8 mouse cellular contexts compared by ENCODE assay signal in the genomic region with DNA sequence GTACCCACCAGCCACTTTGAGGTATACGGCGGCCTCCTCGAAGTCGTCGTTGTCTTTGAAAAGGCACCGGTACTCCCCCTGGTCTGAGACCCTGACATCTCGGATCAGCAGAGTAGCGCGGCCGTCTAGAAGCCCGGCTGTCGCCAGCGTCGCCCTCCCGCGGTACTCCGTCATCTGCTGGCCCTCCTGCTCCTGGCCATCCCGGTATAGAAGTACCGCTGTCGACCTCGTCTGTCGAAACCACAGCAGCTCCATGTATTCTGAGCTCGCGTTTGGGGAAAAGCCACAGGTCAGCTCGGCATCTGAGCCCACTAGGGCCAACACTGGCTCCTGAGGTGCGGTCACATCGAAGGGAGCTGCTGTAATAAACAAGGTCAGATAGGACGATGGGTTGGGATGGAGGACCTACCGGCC. TPM values are rescaled to one million over a fixed set of nuclear protein-coding genes. Genes with fewer than 3 reads are reported as not detected.
DNase-seq lines count a peak whose midpoint lies in the region; ATAC-seq and TF ChIP-seq lines count a peak whose summit lies in the region.

No protein-coding gene starts in this region.

- 0% methylated on average over 29 of the region's 29 CpGs for WGBS in forebrain, embryonic 13.5 days
- WGBS in liver, postnatal 0 days (ENCODE audit: insufficient replicate concordance) = under 1% methylated on average over 29 of the region's 29 CpGs
- under 1% methylated on average over 28 of the region's 29 CpGs for WGBS in neural tube, embryonic 14.5 days

- ATAC-seq in cerebellum, adult (ENCODE audit: insufficient number of reproducible peaks, low FRiP score, low TSS enrichment) = peak; percentile 80
- ATAC-seq in forebrain, embryonic 13.5 days = peak; percentile 50
- peak; percentile 22 for ATAC-seq in liver, postnatal 0 days
- ATAC-seq in neural tube, embryonic 14.5 days (ENCODE audit: low read depth) = peak; percentile 31

- peaks cover 5% of the 10 kb centered on the region for H3K4me1 ChIP-seq in testis, adult 2 months (ENCODE audit: control insufficient read depth, insufficient read depth, low read length)
- peaks cover 20% of the 10 kb centered on the region for H3K4me1 ChIP-seq in forebrain, embryonic 13.5 days
- H3K4me1 ChIP-seq in liver, postnatal 0 days (ENCODE audit: insufficient read depth) = peaks cover 33% of the 10 kb centered on the region
- H3K4me1 ChIP-seq in neural tube, embryonic 14.5 days (ENCODE audit: control insufficient read depth, insufficient read depth, low read length) = peaks cover 10% of the 10 kb centered on the region

- no peak for TF ChIP-seq POLR2A in testis, adult 2 months (IDR thresholded peaks at IDR 0.05; ENCODE audit: control insufficient read depth, low read depth, low read length)

- no peaks in the 10 kb centered on the region for H3K9me3 ChIP-seq in forebrain, embryonic 13.5 days (replicated peaks)
- H3K9me3 ChIP-seq in liver, postnatal 0 days (ENCODE audit: low read length) = no peaks in the 10 kb centered on the region
- H3K9me3 ChIP-seq in neural tube, embryonic 14.5 days (ENCODE audit: control insufficient read depth, low read length) = no peaks in the 10 kb centered on the region

- peak overlapping the region; percentile 69 for H3K4me3 ChIP-seq in testis, adult 2 months (ENCODE audit: control insufficient read depth, low read depth, low read length)
- peak overlapping the region; percentile 58 for H3K4me3 ChIP-seq in forebrain, embryonic 13.5 days
- peak overlapping the region; percentile 63 for H3K4me3 ChIP-seq in liver, postnatal 0 days (ENCODE audit: low read depth, low read length)
- H3K4me3 ChIP-seq in neural tube, embryonic 14.5 days (ENCODE audit: low read depth, low read length) = peak overlapping the region; percentile 51

- peak overlapping the region; percentile 70 for H3K9ac ChIP-seq in forebrain, embryonic 13.5 days
- peak overlapping the region; percentile 74 for H3K9ac ChIP-seq in liver, postnatal 0 days (replicated peaks)
- H3K9ac ChIP-seq in neural tube, embryonic 14.5 days (replicated peaks; ENCODE audit: low read depth, low read length) = peak overlapping the region; percentile 56

- H3K27me3 ChIP-seq in testis, adult 2 months (ENCODE audit: control insufficient read depth, insufficient read depth, low read length) = no peaks in the 10 kb centered on the region
- H3K27me3 ChIP-seq in forebrain, embryonic 13.5 days = no peaks in the 10 kb centered on the region
- no peaks in the 10 kb centered on the region for H3K27me3 ChIP-seq in liver, postnatal 0 days (ENCODE audit: insufficient read depth, low read length)
- peaks cover 2% of the 10 kb centered on the region; the same call in 1 of the 2 replicates for H3K27me3 ChIP-seq in neural tube, embryonic 14.5 days (ENCODE audit: control insufficient read depth, insufficient read depth, low read length)

- peak overlapping the region; percentile 76 for H3K4me2 ChIP-seq in forebrain, embryonic 13.5 days
- H3K4me2 ChIP-seq in liver, postnatal 0 days (ENCODE audit: low read depth, low read length) = peak overlapping the region; percentile 89
- H3K4me2 ChIP-seq in neural tube, embryonic 14.5 days (ENCODE audit: low read depth, low read length) = peak overlapping the region; percentile 79

- DNase-seq in testis, postnatal 14 days (ENCODE audit: low spot score) = no peak
- DNase-seq in induced T-regulatory cell, adult 2 months (ENCODE audit: low read depth) = peak; percentile 54
- DNase-seq in liver, postnatal 0 days = peak; percentile 61
- DNase-seq in ovary, postnatal 10 days (ENCODE audit: low spot score) = no peak

- no peak overlapping the region for H3K27ac ChIP-seq in testis, adult 2 months (ENCODE audit: control insufficient read depth, insufficient read depth, low read depth, low read length)
- no peak overlapping the region for H3K27ac ChIP-seq in forebrain, embryonic 13.5 days
- H3K27ac ChIP-seq in liver, postnatal 0 days (ENCODE audit: low read depth) = peak overlapping the region; percentile 44; the same call in 1 of the 2 replicates
- H3K27ac ChIP-seq in neural tube, embryonic 14.5 days (ENCODE audit: low read depth, low read length) = no peak overlapping the region

- no peaks in the 10 kb centered on the region for H3K36me3 ChIP-seq in testis, adult 2 months (ENCODE audit: control insufficient read depth, insufficient read depth, low read length)
- no peaks in the 10 kb centered on the region for H3K36me3 ChIP-seq in forebrain, embryonic 13.5 days (ENCODE audit: poor library complexity, severe bottlenecking)
- no peaks in the 10 kb centered on the region for H3K36me3 ChIP-seq in liver, postnatal 0 days (replicated peaks; ENCODE audit: insufficient read depth, low read length)
- H3K36me3 ChIP-seq in neural tube, embryonic 14.5 days (ENCODE audit: control insufficient read depth, insufficient read depth, low read length) = no peaks in the 10 kb centered on the region

- no peak for TF ChIP-seq CTCF in testis, adult 2 months (IDR thresholded peaks at IDR 0.05; ENCODE audit: control insufficient read depth, insufficient read depth, insufficient replicate concordance, low read depth, low read length)
- TF ChIP-seq CTCF in liver, postnatal 0 days (IDR thresholded peaks at IDR 0.05; ENCODE audit: low read depth) = no peak

- no peak for TF ChIP-seq EP300 in liver, postnatal 0 days (IDR thresholded peaks at IDR 0.05; ENCODE audit: low read depth)

RNA-seq across cellular contexts. Expression of a gene that starts 1.5 kb away (rescaled TPM):
- 0.05 and 0.26 TPM in 2 replicates for polyA plus RNA-seq in testis, adult 2 months (2012; rRNA removed)
- polyA plus RNA-seq in forebrain, embryonic 13.5 days (2015; fragmentation: Nextera tagmentation; extraction: Ambion mirVana) = not detected in 2 replicates
- 0.92 and 0.96 TPM in 2 replicates for polyA plus RNA-seq in liver, postnatal 0 days (2015; fragmentation: Nextera tagmentation; extraction: Ambion mirVana)
- polyA plus RNA-seq in neural tube, embryonic 14.5 days (2014; fragmentation: Nextera tagmentation; extraction: Ambion mirVana) = 0.17 TPM in 1 of 2 replicates, not detected in the other

RNA-seq across cellular contexts. Expression of a gene that starts 24.4 kb away (rescaled TPM):
- polyA plus RNA-seq in testis, adult 2 months (2012; rRNA removed) = 0.08 and 0.21 TPM in 2 replicates
- 0.08 and 0.21 TPM in 2 replicates for polyA plus RNA-seq in forebrain, embryonic 13.5 days (2015; fragmentation: Nextera tagmentation; extraction: Ambion mirVana)
- not detected in 2 replicates for polyA plus RNA-seq in liver, postnatal 0 days (2015; fragmentation: Nextera tagmentation; extraction: Ambion mirVana)
- polyA plus RNA-seq in neural tube, embryonic 14.5 days (2014; fragmentation: Nextera tagmentation; extraction: Ambion mirVana) = not detected in 2 replicates

RNA-seq across cellular contexts. Expression of a gene that starts 40.6 kb away (rescaled TPM):
- 2.0 TPM in 2 replicates for polyA plus RNA-seq in testis, adult 2 months (2012; rRNA removed)
- 12.4 and 13.4 TPM in 2 replicates for polyA plus RNA-seq in forebrain, embryonic 13.5 days (2015; fragmentation: Nextera tagmentation; extraction: Ambion mirVana)
- 4.3 and 4.8 TPM in 2 replicates for polyA plus RNA-seq in liver, postnatal 0 days (2015; fragmentation: Nextera tagmentation; extraction: Ambion mirVana)
- polyA plus RNA-seq in neural tube, embryonic 14.5 days (2014; fragmentation: Nextera tagmentation; extraction: Ambion mirVana) = 8.8 and 9.5 TPM in 2 replicates

Comparison
In these comparisons a context has a peak if more than half of its experiments do, and no peak if none do; other contexts are left out.
1. DNase-seq: peak in induced T-regulatory cell, adult 2 months (single experiment) and liver, postnatal 0 days (single experiment); none in testis, postnatal 14 days (single experiment) and ovary, postnatal 10 days (single experiment).
2. ATAC-seq: peak in every context shown above with its lines; median percentile 80 in cerebellum, adult; 50 in forebrain, embryonic 13.5 days; 31 in neural tube, embryonic 14.5 days; 22 in liver, postnatal 0 days.
3. Peak in every context shown above with its lines, with median percentiles within 50 percentile points of each other: H3K4me3 ChIP-seq, H3K4me2 ChIP-seq and H3K9ac ChIP-seq.